Mouse (Mus musculus) T-cell, adult 2 months (primary cell): ENCODE data around the gene Ranbp10.
"Not testable (repeated sequence)": the region's sequence is repeated elsewhere in the genome, so short reads cannot be mapped to it uniquely, and the experiment has no call there.

Experiments used
- DNase-seq: peaks from one replicate; pipeline ENCODE4 v3.0.0; 2022; ENCODE audit warnings: low spot score

Gene Ranbp10

GRCm38 (mm10) chr8:105835318-105835717 is 8.2 kb upstream of the Ranbp10 start:
- peak; percentile 85 for DNase-seq

- not testable (repeated sequence) for DNase-seq
Observed at GRCm38 (mm10) chr8:105833740-105834139, 6.6 kb upstream of the Ranbp10 start.

GRCm38 (mm10) chr8:105826379-105826778 is 771 bp downstream of the Ranbp10 start:
- DNase-seq = peak; percentile 11

DNA sequence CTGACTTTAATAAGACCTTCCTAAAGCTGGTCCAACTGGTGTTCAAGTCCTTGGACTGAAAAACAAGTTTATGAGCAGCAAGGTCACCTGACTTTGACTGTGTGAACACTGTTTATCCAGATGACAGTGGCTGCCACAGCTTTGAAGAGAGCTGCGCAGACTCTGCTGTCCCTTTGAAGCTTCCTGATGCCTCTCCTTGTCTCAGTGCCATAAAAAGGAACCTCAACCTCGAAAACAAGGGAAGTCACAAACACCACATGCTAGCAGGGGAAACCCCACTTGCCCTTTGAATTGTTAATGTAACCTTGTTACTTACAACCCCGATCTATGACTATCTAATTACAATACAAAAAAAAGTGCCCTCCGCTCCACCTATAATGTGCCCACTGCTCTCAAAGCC is 1.6 kb downstream of the Ranbp10 start:
- peak; percentile 77 for DNase-seq

DNA sequence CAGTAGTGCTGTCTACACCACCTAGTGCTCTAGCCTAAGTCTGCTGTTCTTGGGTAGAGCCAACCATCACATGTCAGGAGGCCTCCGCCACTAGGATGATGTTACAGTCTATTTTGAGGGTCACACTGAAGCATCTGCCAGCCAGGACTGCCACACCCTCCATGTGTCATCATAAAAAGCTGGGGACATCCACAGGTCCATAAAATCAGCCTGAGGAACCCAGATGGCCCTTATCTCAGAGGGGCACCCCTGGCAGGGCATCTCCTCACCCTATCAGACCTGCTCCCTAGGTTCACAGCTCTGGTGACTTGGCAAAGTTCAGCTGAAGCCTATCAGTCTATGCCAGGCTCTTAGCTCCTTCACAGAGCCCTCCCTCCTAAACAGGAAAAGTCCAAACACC is 6.2 kb downstream of the Ranbp10 start:
- DNase-seq = no peak

DNA sequence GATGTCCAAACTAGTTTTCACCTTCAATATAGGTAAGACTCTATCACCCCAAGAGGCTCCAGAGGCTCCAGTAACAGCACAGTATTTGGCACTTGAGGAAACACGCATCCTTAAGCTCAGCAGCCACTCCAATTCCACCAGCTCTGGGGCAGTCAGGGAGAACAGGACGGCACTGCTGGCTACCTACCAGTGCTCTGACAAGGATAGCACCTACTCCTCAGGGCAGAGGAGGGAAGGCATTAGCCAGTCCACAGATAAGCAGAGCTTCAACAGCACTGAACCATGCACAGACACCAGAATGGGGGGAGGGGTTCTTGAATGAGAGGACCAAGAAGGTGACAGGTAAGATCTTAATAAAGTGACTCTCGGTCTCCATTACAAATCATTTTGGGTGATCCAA is 7.5 kb downstream of the Ranbp10 start:
- no peak for DNase-seq

- DNase-seq = no peak
Observed at GRCm38 (mm10) chr8:105813241-105813640, 13.9 kb downstream of the Ranbp10 start.

- no peak for DNase-seq
Observed at GRCm38 (mm10) chr8:105812511-105812910, 14.6 kb downstream of the Ranbp10 start.

- peak; percentile 18 for DNase-seq
Observed at GRCm38 (mm10) chr8:105811543-105811942, 15.6 kb downstream of the Ranbp10 start.

DNA sequence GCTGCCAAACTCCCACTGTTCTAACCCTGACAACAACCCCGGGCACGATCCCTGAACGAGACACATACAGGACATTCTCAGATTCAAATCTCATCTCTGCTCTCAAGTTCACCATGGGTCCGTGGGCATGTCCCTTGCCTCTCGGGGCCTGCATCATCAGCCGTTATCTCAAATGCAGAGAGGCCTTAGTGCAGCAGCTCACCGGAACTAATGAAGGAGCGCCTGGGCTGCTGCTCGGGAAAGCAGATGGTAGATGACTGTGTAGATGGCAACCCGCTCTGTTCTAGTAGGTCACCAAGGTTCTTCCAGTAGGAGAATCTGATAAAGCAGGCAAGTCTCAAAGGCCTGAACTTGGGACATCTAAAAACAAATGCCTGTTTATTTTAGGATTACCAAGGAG is 16.1 kb downstream of the Ranbp10 start:
- no peak for DNase-seq

- peak; percentile 50 for DNase-seq
Observed at GRCm38 (mm10) chr8:105810245-105810786, 16.8 kb downstream of the Ranbp10 start.

DNA sequence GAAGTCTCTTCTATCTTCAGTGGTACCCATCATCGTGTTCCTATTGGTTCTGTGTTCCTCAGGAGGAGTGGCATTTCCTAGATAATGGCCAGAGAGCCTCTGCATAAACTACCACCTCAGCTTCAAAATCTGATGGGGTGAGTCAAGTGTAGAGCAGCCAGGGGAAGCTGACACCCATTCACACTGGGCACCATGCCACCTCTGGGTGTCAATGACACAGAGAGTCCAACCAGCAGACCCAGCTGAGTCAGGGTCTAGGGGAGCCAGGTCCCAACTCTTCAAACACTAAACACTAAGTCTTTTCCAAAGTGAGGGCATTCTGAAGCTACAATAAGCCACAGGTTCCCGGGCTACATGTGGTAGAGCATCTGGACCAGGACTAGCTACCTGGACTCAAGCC is 18.7 kb downstream of the Ranbp10 start:
- DNase-seq = no peak

DNA sequence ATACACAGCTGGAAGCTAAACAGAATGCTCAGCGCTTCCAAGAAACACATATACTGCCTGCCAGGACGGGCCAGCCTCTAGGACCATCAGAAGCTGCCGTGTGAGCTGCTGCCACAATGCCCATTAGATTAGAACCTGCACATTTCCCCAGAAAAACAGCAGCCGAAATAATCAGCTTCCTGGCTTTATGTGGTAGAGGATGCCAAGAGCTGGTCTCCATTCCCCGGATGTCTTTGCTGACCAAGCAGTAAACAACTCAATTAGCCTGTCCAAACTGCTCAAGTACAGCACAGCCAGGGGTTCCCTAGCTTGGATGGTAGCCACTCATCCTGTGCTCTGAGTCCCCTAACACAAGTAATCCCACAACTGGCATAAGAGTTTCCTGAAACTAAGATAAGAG is 19.4 kb downstream of the Ranbp10 start:
- DNase-seq = no peak

GRCm38 (mm10) chr8:105805964-105806363 is 21.2 kb downstream of the Ranbp10 start:
- DNase-seq = no peak

GRCm38 (mm10) chr8:105805346-105805745 is 21.8 kb downstream of the Ranbp10 start:
- DNase-seq = no peak

GRCm38 (mm10) chr8:105804797-105805196 is 22.4 kb downstream of the Ranbp10 start:
- no peak for DNase-seq

DNA sequence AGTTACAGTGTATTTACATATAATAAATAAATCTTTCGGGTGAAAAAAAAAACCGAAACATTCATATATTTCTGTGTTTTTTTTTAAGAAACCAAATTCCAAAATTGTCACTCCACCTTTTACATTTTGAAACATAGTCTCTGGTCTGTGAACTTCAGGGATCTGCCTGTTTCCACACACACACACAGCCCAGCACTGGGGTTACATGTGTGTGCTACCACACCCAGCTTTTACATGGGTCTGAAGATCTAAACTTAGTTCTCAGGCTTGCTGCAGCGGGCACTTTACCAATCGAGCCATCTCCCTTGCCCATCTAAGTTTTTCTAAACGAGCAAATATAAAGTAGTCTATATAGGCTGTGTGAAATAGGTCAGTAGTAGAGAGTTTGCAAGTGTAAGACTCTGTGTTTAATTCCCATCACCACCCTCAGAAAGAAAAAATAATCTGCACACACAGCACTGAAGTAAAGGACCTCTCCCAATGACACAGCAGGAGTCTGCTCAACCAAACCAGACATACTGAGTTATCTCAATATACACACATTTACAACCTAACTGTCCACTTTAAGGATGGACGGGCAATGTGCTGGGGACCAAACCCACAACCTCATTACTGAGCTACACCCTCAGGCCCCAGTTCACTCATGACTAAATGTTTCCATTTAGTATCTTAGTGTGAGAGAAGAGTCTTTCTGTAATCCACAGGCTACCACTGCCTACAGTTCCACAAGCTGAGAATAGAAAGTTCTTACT is 25.8 kb downstream of the Ranbp10 start:
- DNase-seq = no peak

- DNase-seq = no peak
Observed at GRCm38 (mm10) chr8:105799091-105799812, 27.9 kb downstream of the Ranbp10 start.

- no peak for DNase-seq
Observed at GRCm38 (mm10) chr8:105798408-105798807, 28.7 kb downstream of the Ranbp10 start.

GRCm38 (mm10) chr8:105795785-105796184 is 31.4 kb downstream of the Ranbp10 start:
- DNase-seq = no peak

DNA sequence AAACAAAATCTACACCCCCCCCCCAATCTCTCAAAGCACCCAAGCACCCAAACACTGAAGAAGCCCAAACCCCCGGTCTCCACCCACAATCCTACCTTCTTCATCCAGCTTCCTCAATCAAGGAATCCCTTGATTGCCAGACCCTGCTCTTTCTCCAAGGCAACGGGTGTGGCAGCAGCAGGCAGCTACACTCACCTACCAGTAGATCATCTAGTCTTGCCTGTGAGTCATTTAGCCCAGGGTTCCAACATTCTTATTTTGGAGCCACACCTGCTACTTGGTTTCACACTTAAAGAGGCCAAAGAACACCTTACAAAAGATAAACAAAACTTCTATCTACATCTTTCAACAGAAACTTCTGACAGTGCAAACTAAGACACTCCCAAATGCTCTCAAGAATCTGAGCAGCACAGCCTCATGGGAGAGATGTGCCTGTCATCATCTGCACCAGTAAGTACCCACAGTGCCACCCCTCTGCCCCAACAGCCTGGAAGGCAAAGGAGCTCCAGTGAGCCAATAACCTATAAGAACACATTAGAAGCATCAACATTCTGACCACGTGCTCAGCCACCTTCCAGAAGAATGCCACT is 33.0 kb downstream of the Ranbp10 start:
- DNase-seq = no peak

- DNase-seq = no peak
Observed at GRCm38 (mm10) chr8:105793331-105793730, 33.8 kb downstream of the Ranbp10 start.

GRCm38 (mm10) chr8:105789626-105790025 is 37.5 kb downstream of the Ranbp10 start:
- no peak for DNase-seq
